Mouse (Mus musculus): ENCODE data around the gene Arfgef2. TPM values are rescaled to one million over a fixed set of nuclear protein-coding genes. Genes with fewer than 3 reads are reported as not detected.
A peak's percentile ranks its signal among the peaks of the same experiment; 100 is the strongest.

Gene Arfgef2
- total and polyA plus RNA-seq, 2 experiments from 2014 or later = 4.6 to 26.3 TPM

GRCm38 (mm10) chr2:166821406-166821805 lies 16.0 kb downstream of the Arfgef2 start:
- ATAC-seq = no peak

GRCm38 (mm10) chr2:166822119-166822826 lies 16.9 kb downstream of the Arfgef2 start:
- no peaks in the 10 kb centered on the region for H3K27me3 ChIP-seq (ENCODE audit: insufficient read depth, low read length)
- H3K4me2 ChIP-seq (ENCODE audit: low read depth, low read length) = no peak overlapping the region
- no peak overlapping the region for H3K4me3 ChIP-seq (ENCODE audit: low read length)
- ATAC-seq (no peak), DNase-seq (ENCODE audit: low spot score) (no peak)
- TF ChIP-seq CTCF (IDR thresholded peaks at IDR 0.05; ENCODE audit: low read depth) = no peak
- WGBS = 67% methylated on average over 10 of the region's 10 CpGs
- H3K27ac ChIP-seq = no peak overlapping the region
- H3K9me3 ChIP-seq (ENCODE audit: low read length) = no peaks in the 10 kb centered on the region
- H3K4me1 ChIP-seq (ENCODE audit: insufficient read depth, low read length) = no peaks in the 10 kb centered on the region
- no peak overlapping the region for H3K9ac ChIP-seq (replicated peaks; ENCODE audit: low read length)
- H3K36me3 ChIP-seq (ENCODE audit: insufficient read depth, low read length) = no peaks in the 10 kb centered on the region

More at GRCm38 (mm10) chr2:166821406-166821805, 16.0 kb downstream of the Arfgef2 start:
- WGBS = 90% methylated on average over 3 of the region's 3 CpGs
- H3K36me3 ChIP-seq (ENCODE audit: insufficient read depth, low read length) = no peaks in the 10 kb centered on the region
- no peaks in the 10 kb centered on the region for H3K9me3 ChIP-seq (ENCODE audit: low read length)
- no peak for TF ChIP-seq CTCF (IDR thresholded peaks at IDR 0.05; ENCODE audit: low read depth)
- H3K4me1 ChIP-seq (ENCODE audit: insufficient read depth, low read length) = no peaks in the 10 kb centered on the region
- H3K4me2 ChIP-seq (ENCODE audit: low read depth, low read length) = no peak overlapping the region
- no peak for DNase-seq (ENCODE audit: low spot score)
- H3K4me3 ChIP-seq (ENCODE audit: low read length) = no peak overlapping the region
- H3K27ac ChIP-seq = no peak overlapping the region
- no peaks in the 10 kb centered on the region for H3K27me3 ChIP-seq (ENCODE audit: insufficient read depth, low read length)
- H3K9ac ChIP-seq (replicated peaks; ENCODE audit: low read length) = no peak overlapping the region

GRCm38 (mm10) chr2:166822901-166823300 lies 17.5 kb downstream of the Arfgef2 start:
- 45% methylated on average over 2 of the region's 2 CpGs for WGBS
- H3K36me3 ChIP-seq (ENCODE audit: insufficient read depth, low read length) = no peaks in the 10 kb centered on the region
- no peak for TF ChIP-seq CTCF (IDR thresholded peaks at IDR 0.05; ENCODE audit: low read depth)
- no peaks in the 10 kb centered on the region for H3K27me3 ChIP-seq (ENCODE audit: insufficient read depth, low read length)
- H3K9me3 ChIP-seq (ENCODE audit: low read length) = no peaks in the 10 kb centered on the region
- peak overlapping the region; percentile 41; the same call in 1 of the 2 replicates for H3K27ac ChIP-seq
- DNase-seq (ENCODE audit: low spot score) (peak; percentile 54), ATAC-seq (no peak)
- no peak overlapping the region for H3K4me3 ChIP-seq (ENCODE audit: low read length)
- no peak overlapping the region for H3K4me2 ChIP-seq (ENCODE audit: low read depth, low read length)
- H3K9ac ChIP-seq (replicated peaks; ENCODE audit: low read length) = no peak overlapping the region
- no peaks in the 10 kb centered on the region for H3K4me1 ChIP-seq (ENCODE audit: insufficient read depth, low read length)

GRCm38 (mm10) chr2:166824386-166824785 lies 19.0 kb downstream of the Arfgef2 start:
- Histone ChIP-seq H3K9ac (replicated peaks; ENCODE audit: low read length) (no peak overlapping the region), H3K4me3 (ENCODE audit: low read length) (no peak overlapping the region), H3K36me3 (ENCODE audit: insufficient read depth, low read length) (no peaks in the 10 kb centered on the region), H3K9me3 (ENCODE audit: low read length) (no peaks in the 10 kb centered on the region), H3K27me3 (ENCODE audit: insufficient read depth, low read length) (no peaks in the 10 kb centered on the region), H3K27ac (no peak overlapping the region), H3K4me1 (ENCODE audit: insufficient read depth, low read length) (no peaks in the 10 kb centered on the region), H3K4me2 (ENCODE audit: low read depth, low read length) (no peak overlapping the region)
- no peak for DNase-seq (ENCODE audit: low spot score)
- no peak for ATAC-seq
- TF ChIP-seq CTCF (IDR thresholded peaks at IDR 0.05; ENCODE audit: low read depth) = no peak
- WGBS = 91% methylated on average over 5 of the region's 5 CpGs

GRCm38 (mm10) chr2:166824998-166825397 lies 19.6 kb downstream of the Arfgef2 start:
- H3K9ac ChIP-seq (replicated peaks; ENCODE audit: low read length) = no peak overlapping the region
- no peak overlapping the region for H3K4me2 ChIP-seq (ENCODE audit: low read depth, low read length)
- no peaks in the 10 kb centered on the region for H3K36me3 ChIP-seq (ENCODE audit: insufficient read depth, low read length)
- WGBS = 89% methylated on average over 5 of the region's 5 CpGs
- no peak for TF ChIP-seq CTCF (IDR thresholded peaks at IDR 0.05; ENCODE audit: low read depth)
- H3K4me3 ChIP-seq (ENCODE audit: low read length) = no peak overlapping the region
- no peaks in the 10 kb centered on the region for H3K27me3 ChIP-seq (ENCODE audit: insufficient read depth, low read length)
- DNase-seq (ENCODE audit: low spot score) (no peak), ATAC-seq (no peak)
- no peak overlapping the region for H3K27ac ChIP-seq
- no peaks in the 10 kb centered on the region for H3K4me1 ChIP-seq (ENCODE audit: insufficient read depth, low read length)
- no peaks in the 10 kb centered on the region for H3K9me3 ChIP-seq (ENCODE audit: low read length)

GRCm38 (mm10) chr2:166826491-166827224 lies 21.3 kb downstream of the Arfgef2 start:
- H3K9ac ChIP-seq (replicated peaks; ENCODE audit: low read length) = no peak overlapping the region
- no peak overlapping the region for H3K4me2 ChIP-seq (ENCODE audit: low read depth, low read length)
- H3K36me3 ChIP-seq (ENCODE audit: insufficient read depth, low read length) = no peaks in the 10 kb centered on the region
- H3K4me1 ChIP-seq (ENCODE audit: insufficient read depth, low read length) = no peaks in the 10 kb centered on the region
- H3K4me3 ChIP-seq (ENCODE audit: low read length) = no peak overlapping the region
- no peak overlapping the region for H3K27ac ChIP-seq
- TF ChIP-seq CTCF (IDR thresholded peaks at IDR 0.05; ENCODE audit: low read depth) = no peak
- H3K27me3 ChIP-seq (ENCODE audit: insufficient read depth, low read length) = no peaks in the 10 kb centered on the region
- ATAC-seq (no peak), DNase-seq (ENCODE audit: low spot score) (no peak)
- 89% methylated on average over 8 of the region's 8 CpGs for WGBS
- no peaks in the 10 kb centered on the region for H3K9me3 ChIP-seq (ENCODE audit: low read length)

- DNase-seq (ENCODE audit: low spot score) (no peak), ATAC-seq (no peak)
- Histone ChIP-seq H3K36me3 (ENCODE audit: insufficient read depth, low read length) (no peaks in the 10 kb centered on the region), H3K4me2 (ENCODE audit: low read depth, low read length) (no peak overlapping the region), H3K27ac (no peak overlapping the region), H3K4me3 (ENCODE audit: low read length) (no peak overlapping the region), H3K9me3 (ENCODE audit: low read length) (no peaks in the 10 kb centered on the region), H3K4me1 (ENCODE audit: insufficient read depth, low read length) (no peaks in the 10 kb centered on the region), H3K27me3 (ENCODE audit: insufficient read depth, low read length) (no peaks in the 10 kb centered on the region), H3K9ac (replicated peaks; ENCODE audit: low read length) (no peak overlapping the region)
- no peak for TF ChIP-seq CTCF (IDR thresholded peaks at IDR 0.05; ENCODE audit: low read depth)
- 93% methylated on average over 12 of the region's 12 CpGs for WGBS
These were observed 22.9 kb downstream of the Arfgef2 start for GRCm38 (mm10) chr2:166828306-166828705.
